Mouse (Mus musculus) midbrain, embryonic 12.5 days (tissue): Measurements from ENCODE around the gene Col24a1. TPM values are rescaled to one million over a fixed set of nuclear protein-coding genes. Genes with fewer than 3 reads are reported as not detected.

Source experiments
- ATAC-seq: fragments of 200-750 bp; cut with Nextera tagmentation; 2 replicates; pipeline ENCODE4 v1.8.0; 2017; ENCODE audit warnings: low read depth, moderate TSS enrichment, moderate library complexity; ENCODE audit not compliant: low FRiP score
- H3K27ac ChIP-seq: fragments of 300-500 bp; sonication (generic); replicated peaks from 2 replicates; pipeline ENCODE4 v1.5.1; 2016; ENCODE audit warnings: mild to moderate bottlenecking
- H3K27me3 ChIP-seq: fragments of 300-500 bp; sonication (generic); 2 replicates; pipeline ENCODE4 v1.6.1; 2016; ENCODE audit warnings: mild to moderate bottlenecking
- H3K36me3 ChIP-seq: fragments of 300-500 bp; sonication (generic); 2 replicates; pipeline ENCODE4 v1.6.1; 2016
- H3K4me1 ChIP-seq: fragments of 300-500 bp; sonication (generic); 2 replicates; pipeline ENCODE4 v1.6.1; 2016
- H3K4me2 ChIP-seq: fragments of 300-500 bp; sonication (generic); replicated peaks from 2 replicates; pipeline ENCODE4 v1.6.1; 2016; ENCODE audit warnings: mild to moderate bottlenecking, moderate library complexity
- H3K4me3 ChIP-seq: fragments of 300-500 bp; sonication (generic); 2 replicates; pipeline ENCODE4 v1.5.1; 2016; ENCODE audit warnings: mild to moderate bottlenecking
- H3K9ac ChIP-seq: fragments of 300-500 bp; sonication (generic); replicated peaks from 2 replicates; pipeline ENCODE4 v1.6.1; 2016; ENCODE audit warnings: mild to moderate bottlenecking, moderate library complexity
- H3K9me3 ChIP-seq: fragments of 300-500 bp; sonication (generic); 2 replicates; pipeline ENCODE4 v1.6.1; 2016; ENCODE audit warnings: mild to moderate bottlenecking
- WGBS: fragments of 180-500 bp; shearing (Covaris S2); methylation state at CpG from one replicate; pipeline ENCODE4 v1.1.7; 2016; 5-methylcytosine and 5-hydroxymethylcytosine counted together
- polyA plus RNA-seq: library from polyadenylated mRNA; unstranded; fragments of >200 nt; fragmentation: Nextera tagmentation; extraction: Ambion mirVana; gene quantifications from 2 replicates; pipeline ENCODE4 v1.2.1, GENCODE M21; 2016

Gene Col24a1
- polyA plus RNA-seq, 1 experiment from 2014 or later: 0.68 TPM

DNA sequence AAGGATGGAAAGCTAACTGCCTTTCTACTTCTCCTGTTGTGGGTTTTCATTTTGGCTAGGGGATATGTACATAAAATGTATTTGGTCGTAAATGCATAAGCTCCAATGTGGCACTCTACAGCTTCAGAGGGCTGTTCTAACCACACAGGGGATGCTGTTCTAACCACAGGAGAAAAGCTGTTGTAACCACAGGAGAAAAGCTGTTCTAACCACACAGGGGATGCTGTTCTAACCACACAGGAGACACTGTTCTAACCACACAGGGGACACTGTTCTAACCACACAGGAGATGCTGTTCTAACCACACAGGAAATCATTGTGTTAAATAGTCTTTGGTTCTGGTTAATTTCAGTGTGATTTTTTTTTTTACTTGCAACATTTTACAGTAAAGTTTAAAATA, 245.6 kb downstream of the Col24a1 start:
- Histone ChIP-seq H3K9ac (no peak overlapping the region), H3K27me3 (no peaks in the 10 kb centered on the region), H3K9me3 (no peaks in the 10 kb centered on the region), H3K27ac (no peak overlapping the region), H3K4me3 (no peak overlapping the region), H3K4me2 (no peak overlapping the region), H3K4me1 (no peaks in the 10 kb centered on the region), H3K36me3 (no peaks in the 10 kb centered on the region)
- no peak for ATAC-seq
- WGBS: 95% methylated on average over 1 of the region's 1 CpGs

DNA sequence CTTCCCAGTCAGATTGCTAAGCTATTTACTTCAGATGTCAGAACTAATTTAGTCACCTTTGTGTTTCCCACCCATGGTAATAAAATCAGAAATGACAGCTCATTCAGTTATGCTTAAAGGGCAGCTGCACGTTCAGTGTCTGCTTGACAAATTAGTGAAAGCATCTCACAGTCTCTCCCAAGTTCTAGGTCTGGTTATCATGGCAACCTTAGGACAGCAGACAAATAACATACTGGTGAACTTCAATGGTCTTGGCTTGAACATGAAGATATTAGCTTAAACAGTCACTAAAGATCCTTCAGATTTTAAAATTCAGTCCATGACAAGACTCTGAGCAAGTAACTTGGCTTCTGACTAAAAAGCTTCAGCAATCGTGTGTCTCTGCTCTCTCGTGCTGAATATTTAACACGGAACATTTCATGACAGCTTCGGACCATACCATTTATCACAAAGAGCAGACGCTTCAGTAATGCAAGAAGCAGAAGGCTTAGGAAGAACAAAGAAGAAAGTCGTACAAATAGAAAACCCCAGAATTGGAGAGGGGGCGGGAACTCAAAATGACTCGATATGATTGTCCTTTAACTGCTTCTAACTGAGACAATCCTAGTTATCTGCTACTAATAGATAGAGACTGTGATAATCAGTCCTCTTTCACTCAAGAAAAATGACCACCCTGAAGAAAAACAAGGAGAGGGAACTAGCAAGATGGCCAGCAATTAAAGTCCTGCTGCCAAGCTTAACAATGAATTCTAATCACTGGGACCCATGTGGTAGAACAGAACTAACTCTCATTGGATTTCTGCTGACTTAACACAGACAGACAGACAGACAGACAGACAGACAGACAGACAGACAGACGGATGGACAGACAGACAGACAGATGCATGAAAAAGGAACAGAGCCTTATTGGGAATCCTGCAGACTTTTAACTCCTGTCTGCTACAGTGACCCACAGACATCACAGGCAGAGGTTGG, 256.5 kb downstream of the Col24a1 start:
- ATAC-seq: no peak
- H3K4me2 ChIP-seq: no peak overlapping the region
- no peaks in the 10 kb centered on the region for H3K36me3 ChIP-seq
- no peak overlapping the region for H3K4me3 ChIP-seq
- H3K27ac ChIP-seq: no peak overlapping the region
- 81% methylated on average over 10 of the region's 10 CpGs for WGBS
- no peaks in the 10 kb centered on the region for H3K9me3 ChIP-seq
- H3K4me1 ChIP-seq: no peaks in the 10 kb centered on the region
- no peak overlapping the region for H3K9ac ChIP-seq
- H3K27me3 ChIP-seq: no peaks in the 10 kb centered on the region

DNA sequence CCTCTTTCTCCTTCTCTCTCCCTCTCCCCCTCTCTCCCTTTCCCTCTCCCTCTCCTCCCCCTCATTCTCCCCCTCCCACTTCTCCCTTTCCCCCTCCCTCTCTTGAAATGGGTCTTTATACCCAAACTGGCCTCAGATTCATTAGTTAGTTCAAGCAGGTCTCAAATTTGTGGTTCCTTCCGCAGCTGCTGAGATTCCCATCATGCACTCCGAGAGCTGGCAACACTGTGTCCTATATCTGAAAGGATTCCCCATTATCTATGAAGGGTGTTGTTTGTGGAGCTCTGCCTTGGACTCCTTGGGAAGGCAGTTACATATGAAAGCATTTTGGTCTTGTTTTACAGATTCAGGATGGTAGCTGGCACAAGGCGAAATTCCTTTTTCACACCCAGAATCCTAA, 257.9 kb downstream of the Col24a1 start:
- Histone ChIP-seq H3K4me3 (no peak overlapping the region), H3K36me3 (no peaks in the 10 kb centered on the region)
- WGBS: 79% methylated on average over 3 of the region's 3 CpGs

GRCm38 (mm10) chr3:145554388-145554787, 262.1 kb downstream of the Col24a1 start:
- WGBS: 82% methylated on average over 2 of the region's 2 CpGs
- H3K36me3 ChIP-seq: no peaks in the 10 kb centered on the region
- no peak overlapping the region for H3K9ac ChIP-seq
- H3K27ac ChIP-seq: no peak overlapping the region
- no peak overlapping the region for H3K4me3 ChIP-seq
- H3K27me3 ChIP-seq: no peaks in the 10 kb centered on the region
- H3K4me2 ChIP-seq: no peak overlapping the region
- ATAC-seq: no peak
- H3K9me3 ChIP-seq: no peaks in the 10 kb centered on the region
- no peaks in the 10 kb centered on the region for H3K4me1 ChIP-seq

More for the DNA sequence above, 257.9 kb downstream of the Col24a1 start:
- ATAC-seq: no peak
- no peaks in the 10 kb centered on the region for H3K4me1 ChIP-seq
- H3K27me3 ChIP-seq: no peaks in the 10 kb centered on the region
- H3K4me2 ChIP-seq: no peak overlapping the region
- H3K9ac ChIP-seq: no peak overlapping the region
- no peaks in the 10 kb centered on the region for H3K9me3 ChIP-seq
- no peak overlapping the region for H3K27ac ChIP-seq

- H3K4me1 ChIP-seq: no peaks in the 10 kb centered on the region
- no peak for ATAC-seq
- H3K27ac ChIP-seq: no peak overlapping the region
- H3K9me3 ChIP-seq: no peaks in the 10 kb centered on the region
- WGBS: 95% methylated on average over 10 of the region's 10 CpGs
- H3K27me3 ChIP-seq: no peaks in the 10 kb centered on the region
- H3K36me3 ChIP-seq: no peaks in the 10 kb centered on the region
- no peak overlapping the region for H3K4me2 ChIP-seq
- H3K4me3 ChIP-seq: no peak overlapping the region
- H3K9ac ChIP-seq: no peak overlapping the region
Measured at GRCm38 (mm10) chr3:145556206-145556605, 263.9 kb downstream of the Col24a1 start.

GRCm38 (mm10) chr3:145559675-145560074, 267.4 kb downstream of the Col24a1 start:
- H3K4me2 ChIP-seq: no peak overlapping the region
- H3K9me3 ChIP-seq: no peaks in the 10 kb centered on the region
- H3K27me3 ChIP-seq: no peaks in the 10 kb centered on the region
- no peak overlapping the region for H3K27ac ChIP-seq
- no peak for ATAC-seq
- H3K36me3 ChIP-seq: no peaks in the 10 kb centered on the region
- H3K4me3 ChIP-seq: no peak overlapping the region
- no peaks in the 10 kb centered on the region for H3K4me1 ChIP-seq
- H3K9ac ChIP-seq: no peak overlapping the region
- WGBS: 93% methylated on average over 5 of the region's 5 CpGs

DNA sequence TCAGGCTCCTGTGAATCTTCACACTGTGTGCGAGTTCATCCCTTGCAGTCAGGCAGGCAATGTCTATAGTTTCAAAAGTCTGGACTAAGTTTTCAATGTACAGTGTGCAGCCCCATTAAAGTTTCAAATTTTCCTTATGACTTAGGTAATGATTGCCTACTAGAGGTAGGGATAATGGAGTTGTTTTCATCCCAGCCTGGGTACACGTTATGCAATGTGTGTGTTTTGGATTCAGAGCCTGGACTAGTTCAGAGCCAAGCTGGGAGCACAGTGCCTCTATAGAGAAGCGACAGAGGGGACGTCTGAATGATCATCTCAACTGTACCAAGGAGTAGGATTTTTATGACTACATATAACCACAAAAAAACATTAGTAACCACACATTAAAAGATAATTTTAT, 267.8 kb downstream of the Col24a1 start:
- Histone ChIP-seq H3K27ac (no peak overlapping the region), H3K4me2 (no peak overlapping the region), H3K9me3 (no peaks in the 10 kb centered on the region), H3K4me1 (no peaks in the 10 kb centered on the region), H3K27me3 (no peaks in the 10 kb centered on the region), H3K9ac (no peak overlapping the region), H3K36me3 (no peaks in the 10 kb centered on the region), H3K4me3 (no peak overlapping the region)
- no peak for ATAC-seq
- 84% methylated on average over 4 of the region's 4 CpGs for WGBS

DNA sequence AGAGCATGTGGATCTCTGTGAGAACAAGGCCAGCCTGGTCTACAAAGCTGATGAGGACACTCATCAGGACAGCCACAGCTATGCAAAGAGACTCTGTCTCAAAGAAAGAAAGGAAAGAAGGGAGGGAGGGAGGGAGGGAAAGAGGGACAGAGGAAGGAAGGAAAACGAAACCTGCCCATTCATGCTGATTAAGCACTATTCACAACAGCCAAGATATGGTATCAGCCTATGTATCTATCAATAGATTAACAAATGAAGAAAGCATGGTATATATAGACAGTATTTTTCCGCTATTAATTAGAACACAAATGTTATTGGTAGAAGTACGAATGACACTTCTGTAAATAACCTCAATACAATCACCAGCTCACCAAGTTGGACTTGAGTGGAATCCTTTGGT, 282.2 kb downstream of the Col24a1 start:
- Histone ChIP-seq H3K4me1 (peaks cover 12% of the 10 kb centered on the region), H3K4me3 (no peak overlapping the region), H3K9ac (no peak overlapping the region), H3K36me3 (peaks cover 14% of the 10 kb centered on the region), H3K9me3 (no peaks in the 10 kb centered on the region), H3K27me3 (no peaks in the 10 kb centered on the region), H3K27ac (no peak overlapping the region), H3K4me2 (no peak overlapping the region)
- ATAC-seq: no peak
- WGBS: 87% methylated on average over 3 of the region's 3 CpGs

GRCm38 (mm10) chr3:145575340-145575739, 283.1 kb downstream of the Col24a1 start:
- no peaks in the 10 kb centered on the region for H3K9me3 ChIP-seq
- peak overlapping the region; percentile 87 for H3K4me2 ChIP-seq
- H3K4me3 ChIP-seq: no peak overlapping the region
- no peaks in the 10 kb centered on the region for H3K27me3 ChIP-seq
- 81% methylated on average over 7 of the region's 7 CpGs for WGBS
- peaks cover 12% of the 10 kb centered on the region for H3K4me1 ChIP-seq
- ATAC-seq: peak; percentile 27; the same call in 1 of the 2 replicates
- no peak overlapping the region for H3K27ac ChIP-seq
- H3K9ac ChIP-seq: no peak overlapping the region
- H3K36me3 ChIP-seq: peaks cover 14% of the 10 kb centered on the region

- no peaks in the 10 kb centered on the region for H3K9me3 ChIP-seq
- H3K4me3 ChIP-seq: peak within 1 kb of the TSS; percentile 84
- peaks cover 12% of the 10 kb centered on the region for H3K4me1 ChIP-seq
- H3K4me2 ChIP-seq: peak within 1 kb of the TSS; percentile 87
- H3K9ac ChIP-seq: peak within 1 kb of the TSS; percentile 78
- ATAC-seq: peak; percentile 90
- H3K27ac ChIP-seq: peak within 1 kb of the TSS; percentile 74
- 6% methylated on average over 37 of the region's 37 CpGs for WGBS
- H3K36me3 ChIP-seq: peaks cover 18% of the 10 kb centered on the region
- H3K27me3 ChIP-seq: no peaks in the 10 kb centered on the region
Measured at GRCm38 (mm10) chr3:145575743-145576481, 283.6 kb downstream of the Col24a1 start, which contains the start of gene Znhit6. Znhit6 (plus strand) TSS chr3:145576205.

GRCm38 (mm10) chr3:145576482-145576822, 284.2 kb downstream of the Col24a1 start:
- H3K4me3 ChIP-seq: peak overlapping the region; percentile 84
- H3K9ac ChIP-seq: peak overlapping the region; percentile 78
- peak overlapping the region; percentile 74 for H3K27ac ChIP-seq
- H3K9me3 ChIP-seq: no peaks in the 10 kb centered on the region
- peaks cover 22% of the 10 kb centered on the region for H3K36me3 ChIP-seq
- ATAC-seq: no peak
- 2% methylated on average over 11 of the region's 11 CpGs for WGBS
- H3K4me1 ChIP-seq: peaks cover 12% of the 10 kb centered on the region
- H3K4me2 ChIP-seq: peak overlapping the region; percentile 87
- H3K27me3 ChIP-seq: no peaks in the 10 kb centered on the region

- WGBS: 37% methylated on average over 15 of the region's 15 CpGs
- Histone ChIP-seq H3K27ac (no peak overlapping the region), H3K4me2 (peak overlapping the region; percentile 87), H3K36me3 (peaks cover 22% of the 10 kb centered on the region), H3K9ac (peak overlapping the region; percentile 78), H3K4me1 (peaks cover 12% of the 10 kb centered on the region), H3K27me3 (no peaks in the 10 kb centered on the region), H3K4me3 (peak overlapping the region; percentile 84), H3K9me3 (no peaks in the 10 kb centered on the region)
- ATAC-seq: no peak
Measured at GRCm38 (mm10) chr3:145576876-145577275, 284.6 kb downstream of the Col24a1 start.
